Mouse (Mus musculus) thymus, adult 18-20 months (tissue): ENCODE measurements around the gene Sbk3.

Experiments
- DNase-seq, 2 experiments: peaks; one replicate each; pipeline ENCODE4 v3.0.0; 2022; ENCODE audit warnings: mixed read lengths in 2 of 2

The Sbk3 gene

GRCm38 (mm10) chr7:4993347-4993998 lies 22.5 kb upstream of the Sbk3 start:
- no peak for DNase-seq

DNA sequence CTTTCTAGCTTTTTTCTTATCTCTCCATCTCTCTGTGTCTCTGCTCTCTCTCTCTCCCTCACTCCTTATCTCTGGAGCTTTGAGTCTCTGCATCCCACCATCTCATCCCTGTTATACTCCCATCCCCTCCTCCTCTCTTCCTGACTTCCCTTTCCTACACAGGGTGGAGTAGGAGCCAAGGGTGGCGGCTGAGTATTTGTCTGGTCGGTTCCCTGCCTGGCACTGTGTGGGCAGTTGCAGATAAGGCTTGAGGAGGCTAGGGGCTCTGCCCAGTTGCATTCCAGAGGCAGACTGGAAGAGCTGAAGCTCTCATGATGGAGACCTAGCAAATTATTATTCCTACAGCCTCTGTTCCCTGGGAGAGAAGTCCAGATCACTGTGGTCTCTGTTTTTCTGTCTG lies 17.3 kb upstream of the Sbk3 start:
- DNase-seq, result no peak

- no peak for DNase-seq
Observed at GRCm38 (mm10) chr7:4976832-4977231, 5.9 kb upstream of the Sbk3 start.

DNA sequence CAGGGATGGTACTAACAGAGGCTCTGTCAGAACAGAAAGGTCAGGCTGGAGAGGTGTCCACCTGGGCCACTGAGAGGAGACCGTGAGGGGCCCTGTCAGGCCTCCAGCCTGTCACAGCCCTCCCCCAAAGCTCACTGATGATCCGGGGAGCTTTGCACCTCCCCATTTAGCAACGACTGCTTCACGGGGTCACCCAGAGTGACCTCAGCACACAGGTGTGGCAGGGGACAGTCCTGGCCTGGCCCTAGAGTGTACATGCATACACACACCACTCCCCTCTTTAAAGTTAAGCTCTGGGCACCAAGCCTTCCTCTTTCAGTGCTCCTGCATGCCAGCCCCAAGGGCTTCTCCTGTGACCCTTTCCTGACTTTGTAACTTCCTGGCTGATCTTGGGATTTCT lies 4.5 kb upstream of the Sbk3 start:
- DNase-seq, result no peak

- no peak for DNase-seq
Observed at GRCm38 (mm10) chr7:4972321-4973047, 1.5 kb upstream of the Sbk3 start.

GRCm38 (mm10) chr7:4971710-4972109 lies 742 bp upstream of the Sbk3 start:
- no peak for DNase-seq

GRCm38 (mm10) chr7:4964988-4965387 lies 6.0 kb downstream of the Sbk3 start:
- DNase-seq, result no peak

DNA sequence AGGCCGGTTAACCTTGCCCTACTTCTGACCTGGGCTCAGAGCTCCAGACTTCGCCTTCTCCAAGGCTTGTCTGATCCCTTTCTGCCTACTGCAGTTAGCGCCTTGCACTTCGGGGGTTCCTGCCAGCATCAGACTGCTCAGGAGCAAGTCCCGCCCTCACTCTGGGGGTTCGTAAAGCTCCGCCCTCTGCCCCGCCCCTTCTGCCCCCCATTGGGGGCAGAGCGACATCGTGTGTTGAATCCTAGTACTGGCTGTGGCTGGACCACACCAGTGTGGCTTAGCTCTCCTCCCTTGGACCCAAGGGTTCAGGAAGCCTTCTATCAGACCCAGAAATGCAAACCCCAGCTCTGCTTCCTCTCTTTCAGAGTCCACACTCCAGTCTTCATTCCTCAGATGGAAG lies 6.7 kb downstream of the Sbk3 start, which contains the start of gene Sbk2:
TSS of gene Sbk2 (minus strand) at position 135 of the 400 bp plus-strand sequence.
- DNase-seq, result peak; percentile 67 to 68

GRCm38 (mm10) chr7:4963527-4963926 lies 7.4 kb downstream of the Sbk3 start:
- no peak for DNase-seq

DNA sequence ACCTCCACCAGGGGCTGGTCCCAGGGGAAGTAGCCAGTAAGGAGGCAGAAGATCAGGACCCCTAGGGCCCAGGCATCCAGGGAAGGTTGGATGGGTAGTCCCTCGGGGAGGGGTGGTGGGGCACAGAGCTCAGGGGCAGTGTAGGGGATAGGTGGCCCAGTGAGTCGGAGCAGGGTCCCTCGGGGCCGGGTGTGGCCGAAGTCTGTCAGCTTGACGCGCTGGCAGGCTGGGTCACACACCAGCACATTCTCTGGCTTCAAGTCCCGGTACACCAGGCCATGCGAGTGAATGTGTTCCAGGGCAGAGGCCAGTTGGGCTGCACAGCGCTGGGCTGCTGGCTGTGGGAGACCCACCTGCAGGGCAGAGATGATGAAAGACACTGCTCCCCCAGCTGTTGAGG lies 13.6 kb downstream of the Sbk3 start:
- no peak for DNase-seq

- no peak for DNase-seq
Observed at GRCm38 (mm10) chr7:4953815-4954445, 17.0 kb downstream of the Sbk3 start.

DNA sequence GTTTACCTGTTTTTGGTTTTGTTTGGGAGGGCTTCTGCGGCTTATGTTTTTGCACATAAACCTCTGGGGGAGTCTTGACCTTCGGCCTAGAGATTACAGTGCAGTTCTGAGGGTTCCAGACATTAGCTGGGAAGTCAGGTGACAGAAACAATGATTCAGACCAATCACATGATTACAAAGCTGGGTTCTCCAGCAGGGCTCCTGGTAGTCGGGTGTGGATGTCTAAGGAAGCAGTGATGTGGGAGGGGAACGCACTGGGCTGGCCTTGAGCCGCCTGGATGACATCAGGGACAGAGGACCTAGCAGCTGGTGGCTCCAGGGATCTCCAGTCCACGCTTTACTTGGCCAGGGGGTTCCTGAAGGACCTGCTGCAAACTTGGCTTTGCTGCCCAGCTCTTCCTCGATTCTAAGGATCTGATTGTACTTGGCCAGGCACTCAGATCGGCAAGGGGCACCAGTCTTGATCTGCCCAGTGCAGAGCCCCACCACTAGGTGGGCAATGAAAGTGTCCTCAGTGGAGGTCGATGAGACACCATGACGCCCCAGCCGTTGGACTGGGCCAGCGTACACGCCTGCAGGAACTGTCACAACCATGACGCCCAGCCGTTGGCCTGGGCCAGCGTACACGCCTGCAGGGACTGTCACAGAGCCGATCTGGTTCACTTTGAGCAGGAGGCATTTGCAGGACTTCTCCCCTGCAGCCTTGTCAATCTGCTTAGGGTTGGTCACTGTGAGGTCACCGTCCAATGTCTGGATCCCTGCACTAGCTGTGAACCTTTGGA lies 20.2 kb downstream of the Sbk3 start:
- no peak for DNase-seq

- no peak for DNase-seq
Observed at GRCm38 (mm10) chr7:4948386-4948785, 22.6 kb downstream of the Sbk3 start.

DNA sequence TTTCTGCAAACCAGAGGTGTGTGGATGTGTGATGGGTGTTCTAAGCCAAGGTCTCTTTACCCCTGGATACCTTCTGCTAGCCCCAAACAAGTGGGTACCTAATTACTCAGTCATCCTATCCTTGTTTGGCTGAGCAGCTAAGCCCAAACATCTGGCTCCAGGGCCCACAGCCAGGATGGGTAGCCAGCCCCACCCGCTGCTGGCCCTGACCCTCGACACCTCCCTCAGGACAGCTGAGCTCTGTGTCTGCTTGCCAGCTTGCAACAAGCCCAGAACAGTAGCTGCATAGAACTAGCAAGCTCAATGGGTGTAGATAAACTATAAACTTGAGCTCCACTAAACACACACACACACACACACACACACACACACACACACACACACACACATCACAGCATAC lies 23.1 kb downstream of the Sbk3 start:
- DNase-seq, result no peak

- peak; percentile 79 to 87 for DNase-seq
Observed at GRCm38 (mm10) chr7:4943223-4943815, 27.6 kb downstream of the Sbk3 start.

DNA sequence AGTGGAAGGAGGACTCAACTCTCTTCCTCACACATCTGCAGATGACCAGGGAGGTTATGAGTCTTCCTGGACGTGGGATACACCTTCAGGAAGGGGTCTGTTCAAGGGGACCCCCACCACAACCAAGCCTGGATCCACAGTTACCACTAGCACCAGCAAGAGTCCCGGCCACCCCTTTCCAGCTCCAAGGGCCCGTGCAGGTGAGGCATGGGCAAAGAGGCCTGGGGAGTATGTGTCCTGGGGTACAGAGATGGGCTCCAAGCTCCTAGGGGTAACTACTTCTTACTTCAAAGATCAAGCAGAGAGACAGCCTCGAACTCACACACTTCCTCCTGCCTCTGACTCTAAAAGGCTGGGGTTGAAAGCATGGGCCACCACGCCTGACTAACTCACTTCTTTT lies 28.3 kb downstream of the Sbk3 start:
- no peak for DNase-seq

DNA sequence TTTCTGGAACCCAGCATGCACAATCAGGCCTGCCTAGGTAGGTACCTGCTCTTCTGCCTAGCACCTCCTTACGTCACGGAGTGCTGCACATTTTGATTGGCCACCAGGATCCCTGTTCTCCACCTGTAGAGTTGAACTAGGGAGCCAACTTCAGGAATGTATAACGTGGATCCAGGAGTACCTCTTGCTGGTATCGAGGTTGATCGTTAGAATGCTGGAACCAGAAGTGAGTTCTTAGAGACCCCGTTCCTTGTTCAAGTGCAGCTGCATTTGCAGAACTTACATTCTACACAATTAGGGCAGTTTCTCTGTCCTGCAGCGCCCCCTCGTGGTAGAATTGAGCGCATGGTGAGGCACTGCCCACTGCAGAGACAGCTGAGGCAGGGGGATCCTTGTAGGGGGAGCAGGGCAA lies 30.9 kb downstream of the Sbk3 start:
- DNase-seq, result peak; percentile 64 to 66

GRCm38 (mm10) chr7:4938456-4938855 lies 32.5 kb downstream of the Sbk3 start:
- peak in 1 of 2 experiments; percentile 43 for DNase-seq

DNA sequence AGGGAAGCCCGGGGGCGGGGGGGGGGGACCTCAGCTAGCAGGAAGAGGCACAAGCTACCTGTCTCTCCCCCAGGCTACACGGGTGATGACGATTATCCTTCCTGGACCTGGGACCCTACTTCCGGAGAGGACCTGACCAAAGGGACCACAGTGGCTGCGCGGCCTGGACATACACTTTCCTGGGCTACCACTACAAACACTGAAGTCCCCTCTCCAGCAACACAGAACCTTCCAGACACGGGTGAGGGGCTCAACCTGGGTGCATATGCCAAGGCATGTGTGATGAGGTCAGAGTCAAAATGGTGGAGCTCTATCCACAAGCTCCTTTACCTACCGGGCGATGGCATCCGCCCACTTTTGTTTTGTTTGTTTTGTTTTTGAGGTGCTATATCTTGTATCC lies 33.6 kb downstream of the Sbk3 start:
- no peak for DNase-seq

DNA sequence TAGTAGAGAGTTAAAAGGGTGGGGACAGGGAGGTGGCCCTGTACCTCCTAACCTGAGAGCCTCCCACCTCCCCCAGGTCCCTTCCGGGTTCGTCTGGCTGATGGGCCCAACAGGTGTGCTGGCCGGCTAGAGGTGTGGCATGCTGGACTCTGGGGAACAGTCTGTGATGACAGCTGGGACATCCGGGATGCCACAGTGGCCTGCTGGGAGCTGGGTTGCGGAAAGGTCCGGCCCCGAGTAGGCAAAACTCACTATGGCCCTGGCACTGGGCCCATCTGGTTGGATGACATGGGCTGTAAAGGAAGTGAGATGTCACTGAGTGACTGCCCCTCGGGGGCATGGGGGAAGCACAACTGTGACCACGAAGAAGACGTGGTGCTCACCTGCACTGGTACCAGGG lies 34.1 kb downstream of the Sbk3 start:
- DNase-seq, result no peak

DNA sequence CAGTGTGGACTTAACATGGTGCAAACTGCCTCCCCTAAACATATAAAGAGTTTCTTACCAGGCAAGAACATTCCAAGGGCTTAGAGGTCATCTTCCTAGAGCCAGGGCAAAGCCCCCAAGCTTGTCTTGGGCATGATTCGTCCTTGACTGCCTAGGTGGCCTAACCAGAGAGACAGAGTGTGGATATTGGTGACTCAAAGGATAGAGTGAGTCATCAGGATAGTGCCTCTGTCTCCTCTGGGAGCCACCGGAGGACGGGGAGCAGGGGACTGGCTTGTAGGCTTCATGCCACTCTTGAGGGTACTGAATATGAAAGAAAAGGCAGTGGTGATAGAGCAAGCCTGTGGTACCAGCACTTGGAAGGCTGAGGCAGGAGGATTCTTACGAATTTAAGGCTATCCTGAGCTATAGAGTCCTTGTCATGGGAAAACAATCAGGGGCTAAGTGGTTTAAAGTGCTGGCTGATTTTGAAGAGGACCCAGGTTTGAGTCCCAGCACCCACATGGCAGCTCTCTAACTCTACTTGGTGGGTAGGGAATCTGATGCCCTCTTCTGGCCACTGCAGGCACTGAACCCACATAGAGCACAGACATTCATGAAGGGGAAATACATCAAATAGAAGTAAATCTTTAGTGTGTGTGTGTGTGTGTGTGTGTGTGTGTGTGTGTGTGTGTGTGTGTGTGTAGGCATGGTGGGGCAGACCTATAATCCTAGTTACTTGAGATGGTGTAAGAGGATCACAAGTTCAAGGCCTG lies 36.6 kb downstream of the Sbk3 start:
- DNase-seq, result no peak

- no peak for DNase-seq
Observed at GRCm38 (mm10) chr7:4933103-4933502, 37.9 kb downstream of the Sbk3 start.
